Mouse (Mus musculus) MEL-GATA-1-ER (cell line): ENCODE measurements around the gene Spint5.
"Not testable (repeated sequence)": the region's sequence is repeated elsewhere in the genome, so short reads cannot be mapped to it uniquely, and the experiment has no call there.

Experiments used
- DNase-seq: peaks from one replicate; pipeline ENCODE4 v3.0.0-alpha.2; 2012; ENCODE audit warnings: low read depth; ENCODE audit errors: extremely low read depth

The Spint5 gene

GRCm38 (mm10) chr2:164715005-164715404 lies at the start of gene Spint5:
TSS of gene Spint5 (plus strand) at chr2:164715305.
- DNase-seq = no peak

GRCm38 (mm10) chr2:164670261-164670660 lies 44.8 kb upstream of the Spint5 start:
- peak; percentile 47 for DNase-seq

GRCm38 (mm10) chr2:164670938-164671337 lies 44.2 kb upstream of the Spint5 start:
- DNase-seq = no peak

- DNase-seq = no peak
These were observed 41.1 kb upstream of the Spint5 start, which contains the start of gene Wfdc11 for GRCm38 (mm10) chr2:164673987-164674386. TSS of gene Wfdc11 (minus strand) at chr2:164674087.

GRCm38 (mm10) chr2:164676103-164676502 lies 39.0 kb upstream of the Spint5 start:
- DNase-seq = no peak

- peak; percentile 80 for DNase-seq
These were observed 38.0 kb upstream of the Spint5 start for GRCm38 (mm10) chr2:164676916-164677685.

GRCm38 (mm10) chr2:164678848-164679625 lies 36.1 kb upstream of the Spint5 start:
- DNase-seq = peak; percentile 18

GRCm38 (mm10) chr2:164679906-164680305 lies 35.2 kb upstream of the Spint5 start:
- no peak for DNase-seq

GRCm38 (mm10) chr2:164684807-164685206 lies 30.3 kb upstream of the Spint5 start, which contains the start of gene Wfdc13:
TSS of gene Wfdc13 (plus strand) at chr2:164685107.
- DNase-seq = no peak

- no peak for DNase-seq
These were observed 16.9 kb upstream of the Spint5 start, which contains the start of gene Spint4 for GRCm38 (mm10) chr2:164698201-164698600. TSS of gene Spint4 (plus strand) at chr2:164698501.

GRCm38 (mm10) chr2:164700959-164701358 lies 14.1 kb upstream of the Spint5 start:
- no peak for DNase-seq

- DNase-seq = no peak
These were observed 13.3 kb upstream of the Spint5 start for GRCm38 (mm10) chr2:164701761-164702160.

GRCm38 (mm10) chr2:164704235-164704634 lies 10.9 kb upstream of the Spint5 start:
- no peak for DNase-seq

- DNase-seq = no peak
These were observed 9.8 kb upstream of the Spint5 start for GRCm38 (mm10) chr2:164705328-164705727.

- DNase-seq = no peak
These were observed 9.1 kb upstream of the Spint5 start for GRCm38 (mm10) chr2:164705991-164706390.

- not testable (repeated sequence) for DNase-seq
These were observed 1.2 kb downstream of the Spint5 start for GRCm38 (mm10) chr2:164716194-164716786.

GRCm38 (mm10) chr2:164723276-164723675 lies 8.2 kb downstream of the Spint5 start:
- DNase-seq = no peak

- DNase-seq = no peak
These were observed 11.0 kb downstream of the Spint5 start for GRCm38 (mm10) chr2:164725895-164726619.

- no peak for DNase-seq
These were observed 16.6 kb downstream of the Spint5 start for GRCm38 (mm10) chr2:164731719-164732118.

- no peak for DNase-seq
These were observed 18.2 kb downstream of the Spint5 start for GRCm38 (mm10) chr2:164733259-164733658.

- no peak for DNase-seq
These were observed 19.7 kb downstream of the Spint5 start for GRCm38 (mm10) chr2:164734839-164735238.
